Mouse (Mus musculus): ENCODE measurements at regions not wholly inside any gene's neighbourhood (a gene's known extent, or its start where the extent isn't known, plus 50 kb on each side); places are given as distances from the start of the nearest gene placed in this dataset.
A peak's percentile ranks its signal among the peaks of the same experiment; 100 is the strongest.
"Not testable (repeated sequence)": the region's sequence is repeated elsewhere in the genome, so short reads cannot be mapped to it uniquely, and the experiment has no call there.

DNA sequence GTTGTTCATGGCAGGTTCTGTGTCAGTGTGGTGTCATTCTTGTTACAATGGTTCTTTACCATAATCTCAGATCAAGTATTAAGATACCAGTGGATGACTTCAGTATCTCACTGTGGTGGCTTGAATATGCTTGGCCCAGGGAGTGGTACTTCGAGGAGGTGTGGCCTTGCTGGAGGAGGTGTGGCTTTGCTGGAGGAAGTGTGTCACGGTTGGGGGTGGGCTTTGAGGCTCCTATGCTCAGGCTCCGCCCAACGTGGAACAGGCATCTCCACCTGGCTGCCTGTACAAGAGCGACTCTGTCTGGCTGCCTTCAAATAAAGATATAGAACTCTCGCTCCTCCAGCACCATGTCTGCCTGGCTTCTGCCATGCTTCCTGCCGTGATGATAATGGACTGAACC, 63.6 kb downstream of the Cd2 start:
- DNase-seq (ENCODE audit: low spot score in 2 of 2): no peak

DNA sequence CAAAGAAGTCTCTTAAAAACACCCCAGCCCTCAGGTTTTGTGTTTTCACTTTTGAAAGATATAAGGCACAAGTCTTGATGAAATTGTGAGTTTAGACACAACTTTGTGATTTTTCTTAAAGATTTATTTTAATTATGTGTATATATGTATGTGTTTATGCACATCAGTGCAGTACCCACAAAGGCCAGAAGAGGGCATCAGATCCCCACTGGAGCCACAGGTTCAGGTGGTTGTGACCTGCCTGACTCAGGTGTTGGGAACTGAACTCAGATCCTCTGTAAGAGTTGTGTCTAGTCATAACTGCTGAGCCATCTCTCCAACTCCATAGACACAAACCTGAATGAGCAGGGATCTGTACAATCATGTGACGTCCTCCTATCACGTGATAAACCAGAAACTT, 67.8 kb downstream of the Cd2 start:
- DNase-seq (ENCODE audit: low spot score in 2 of 2): no peak

DNA sequence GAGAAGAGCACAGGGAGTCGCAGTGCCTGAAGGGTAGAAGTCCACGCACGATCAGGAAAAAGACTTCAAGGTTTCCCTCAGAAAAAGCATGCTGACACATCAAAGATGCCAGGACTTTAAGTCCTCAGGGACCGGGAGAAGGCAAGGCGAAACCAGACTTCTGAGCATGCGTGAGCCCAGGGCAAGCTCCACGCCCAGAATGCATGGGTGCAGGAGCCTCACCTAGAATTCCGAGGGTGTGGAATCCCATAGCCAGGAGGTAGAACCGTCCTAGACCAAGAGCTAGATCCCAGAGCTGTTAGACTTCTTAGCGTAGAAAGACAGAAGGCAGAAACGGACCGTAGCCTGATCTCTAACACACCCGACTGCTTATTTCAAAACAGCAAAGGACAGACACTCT, 71.0 kb downstream of the Cd2 start:
- no peak for DNase-seq (ENCODE audit: low spot score in 2 of 2)

DNA sequence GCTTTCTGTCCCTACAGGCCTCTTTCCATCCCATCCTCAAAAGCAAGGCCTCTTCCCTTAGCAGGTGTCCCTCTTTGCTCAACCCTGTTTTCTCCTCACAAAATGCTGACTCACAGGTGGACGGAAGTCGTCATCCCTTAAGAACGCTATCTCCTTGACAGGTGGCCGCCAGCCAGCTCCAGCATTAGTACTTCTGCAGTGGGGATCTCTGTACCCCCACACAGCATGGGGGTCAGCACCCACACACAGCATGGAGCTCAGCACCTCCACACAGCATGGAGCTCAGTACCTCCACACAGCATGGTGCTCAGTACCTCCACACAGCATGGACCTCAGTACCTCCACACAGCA, 74.6 kb downstream of the Cd2 start:
- DNase-seq (ENCODE audit: low spot score in 2 of 2): no peak

DNA sequence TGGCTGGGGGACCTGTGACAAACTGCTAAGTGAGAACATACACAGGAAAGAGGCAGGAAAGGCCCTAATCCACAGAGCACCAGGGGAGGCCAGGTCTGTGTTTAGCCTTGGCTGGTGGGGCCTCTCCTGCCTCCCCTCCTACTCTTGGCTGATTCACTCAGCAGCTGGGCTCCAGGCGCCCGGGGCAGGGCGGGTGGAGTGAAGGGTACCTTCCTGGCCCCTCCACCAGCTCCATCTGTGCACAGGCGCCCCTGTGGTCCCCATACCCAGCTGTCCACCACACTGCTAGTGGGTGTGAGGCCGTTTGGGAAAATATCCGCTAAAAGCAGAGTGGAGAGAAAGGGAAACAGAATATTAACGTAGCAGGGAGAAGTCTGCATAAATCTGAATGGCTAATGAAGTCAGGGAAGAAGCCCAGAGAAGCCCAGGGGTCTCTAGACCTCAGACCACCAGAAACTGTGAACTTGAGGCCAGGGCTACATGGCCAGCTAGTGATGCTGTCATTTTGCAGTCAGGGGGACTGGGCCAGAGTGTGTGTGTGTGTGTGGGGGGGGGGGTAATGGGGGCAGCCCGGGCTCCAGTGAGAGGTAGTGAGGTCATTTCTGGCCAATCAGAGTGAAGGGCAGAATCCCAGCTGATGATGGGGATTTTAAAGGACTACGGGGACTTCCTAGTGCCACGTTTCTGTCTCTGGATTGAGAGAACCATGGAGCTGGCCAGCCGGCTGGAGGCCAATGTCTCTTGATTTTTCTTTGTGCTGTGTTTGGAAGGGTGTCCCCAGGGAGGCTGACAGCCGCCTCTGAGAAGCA, 75.1 kb downstream of the Cd2 start:
- no peak for DNase-seq (ENCODE audit: low spot score in 2 of 2)

DNA sequence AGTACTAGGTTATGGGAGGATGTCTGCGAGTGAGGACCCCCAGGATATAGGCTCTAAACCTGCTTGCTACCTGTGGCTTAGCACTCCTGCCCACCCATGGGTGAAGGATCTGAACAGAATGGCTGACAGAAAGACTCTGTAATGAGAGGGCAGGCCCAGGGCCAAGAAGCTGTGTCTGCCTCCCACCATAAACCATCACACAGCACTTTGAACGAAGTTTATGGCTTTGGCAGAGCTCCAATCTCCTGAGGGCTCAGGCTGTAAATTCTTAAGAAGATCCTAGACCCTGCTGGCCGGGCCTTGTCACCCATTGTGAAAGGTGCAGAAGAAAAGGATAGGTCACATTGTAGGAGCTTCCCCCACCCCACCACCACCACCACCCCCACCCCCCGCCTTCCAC, 75.8 kb downstream of the Cd2 start:
- no peak for DNase-seq (ENCODE audit: low spot score in 2 of 2)

DNA sequence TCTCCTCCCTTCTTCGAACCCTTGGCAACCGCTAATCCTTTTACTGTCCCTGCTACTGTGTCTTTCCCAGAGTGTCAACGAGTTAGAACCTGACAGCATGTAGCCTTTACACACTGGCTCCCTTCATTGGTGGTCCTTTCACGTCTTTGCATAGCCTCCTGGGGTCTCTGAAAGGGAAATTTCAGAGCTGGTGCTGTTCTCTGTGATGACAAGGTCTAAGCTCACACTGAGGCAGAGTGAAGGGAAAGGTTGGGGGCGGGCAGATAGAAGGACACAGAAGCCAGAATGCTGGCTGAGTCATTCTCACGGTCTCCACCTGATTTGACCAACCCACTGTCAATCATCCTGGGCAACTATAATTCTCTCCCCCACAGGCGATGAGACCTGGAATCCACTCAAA, 78.2 kb downstream of the Cd2 start:
- no peak for DNase-seq (ENCODE audit: low spot score in 2 of 2)

DNA sequence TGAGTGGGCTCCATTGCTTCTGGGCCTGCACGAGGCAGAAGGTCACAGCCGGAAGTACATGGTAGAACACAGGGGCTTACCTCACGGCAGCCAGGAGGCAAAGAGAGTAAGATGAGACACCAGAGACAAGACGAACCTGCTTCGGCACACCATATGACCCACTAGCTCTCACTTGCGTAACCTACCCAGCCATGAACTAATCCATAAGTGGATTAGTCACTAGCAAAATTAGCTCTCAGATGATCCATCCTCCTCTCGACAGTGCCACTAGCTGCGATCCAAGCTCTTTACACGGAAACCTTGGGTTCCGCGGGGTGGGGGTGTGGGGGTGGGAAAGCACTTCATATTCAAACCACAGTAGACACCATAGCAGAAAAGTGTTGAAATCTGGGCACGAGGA, 79.0 kb downstream of the Cd2 start:
- DNase-seq (ENCODE audit: low spot score in 2 of 2): no peak

DNA sequence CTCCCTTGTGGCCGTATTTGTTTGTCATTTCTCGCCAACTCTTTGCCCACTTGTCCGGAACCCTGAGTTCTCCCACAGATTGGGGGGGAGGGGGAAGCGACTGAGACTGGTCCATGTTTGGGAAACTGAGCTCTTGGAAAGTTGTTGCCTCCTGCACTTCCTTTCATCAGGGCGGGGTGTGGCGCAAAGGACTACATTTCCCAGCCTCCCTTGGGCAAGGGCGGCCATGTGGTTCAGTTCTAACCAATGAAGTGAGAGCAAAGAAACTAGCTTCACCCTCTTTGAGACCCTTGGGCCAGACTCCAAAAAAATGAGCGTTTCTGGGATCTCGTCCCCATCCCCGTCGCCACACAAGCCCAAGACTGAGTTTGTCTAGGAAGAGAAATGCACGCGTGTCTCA, 81.6 kb downstream of the Cd2 start:
- not testable (repeated sequence) for DNase-seq (ENCODE audit: low spot score in 2 of 2)

DNA sequence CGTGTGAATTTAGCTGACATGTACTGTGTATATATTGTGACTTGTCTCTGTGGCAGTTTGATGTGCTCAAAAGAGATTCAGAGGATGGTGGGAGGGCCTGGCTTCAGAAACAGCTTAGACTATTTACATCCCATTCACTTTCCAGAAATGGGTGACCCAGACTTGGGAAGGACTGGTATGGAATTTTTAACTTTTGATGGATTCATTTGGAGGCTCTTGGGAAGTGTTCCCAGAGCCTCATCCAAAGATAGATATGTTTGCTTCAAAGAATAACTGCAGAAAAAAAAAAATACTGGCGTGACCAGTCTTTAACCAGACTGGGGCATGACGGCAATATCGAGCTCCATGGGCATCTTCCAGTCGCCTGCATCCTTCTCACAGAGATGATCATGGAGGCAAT, 84.6 kb upstream of the Ptgfrn start:
- peak in 1 of 2 experiments; percentile 11 for DNase-seq (ENCODE audit: low spot score in 2 of 2)

DNA sequence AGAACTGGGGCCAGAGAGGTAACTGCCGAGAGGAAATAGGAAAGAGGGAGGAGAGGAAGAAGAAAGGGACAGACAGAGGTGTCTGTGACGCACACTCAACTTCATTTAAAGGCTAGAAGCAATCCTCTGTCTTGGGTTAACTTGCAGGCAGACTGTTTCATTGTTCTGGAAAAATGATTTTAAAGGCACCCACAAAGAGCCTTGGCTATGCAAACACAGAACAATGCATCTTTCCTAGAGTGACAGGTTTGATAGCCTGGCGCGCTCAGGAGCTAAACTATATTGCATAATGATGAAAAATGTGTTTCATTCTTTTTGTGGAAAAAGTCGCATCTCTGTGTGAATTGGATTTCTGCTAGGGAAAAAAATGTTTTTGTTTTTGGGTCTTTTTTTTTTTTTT, 84.2 kb upstream of the Ptgfrn start:
- no peak for DNase-seq (ENCODE audit: low spot score in 2 of 2)

DNA sequence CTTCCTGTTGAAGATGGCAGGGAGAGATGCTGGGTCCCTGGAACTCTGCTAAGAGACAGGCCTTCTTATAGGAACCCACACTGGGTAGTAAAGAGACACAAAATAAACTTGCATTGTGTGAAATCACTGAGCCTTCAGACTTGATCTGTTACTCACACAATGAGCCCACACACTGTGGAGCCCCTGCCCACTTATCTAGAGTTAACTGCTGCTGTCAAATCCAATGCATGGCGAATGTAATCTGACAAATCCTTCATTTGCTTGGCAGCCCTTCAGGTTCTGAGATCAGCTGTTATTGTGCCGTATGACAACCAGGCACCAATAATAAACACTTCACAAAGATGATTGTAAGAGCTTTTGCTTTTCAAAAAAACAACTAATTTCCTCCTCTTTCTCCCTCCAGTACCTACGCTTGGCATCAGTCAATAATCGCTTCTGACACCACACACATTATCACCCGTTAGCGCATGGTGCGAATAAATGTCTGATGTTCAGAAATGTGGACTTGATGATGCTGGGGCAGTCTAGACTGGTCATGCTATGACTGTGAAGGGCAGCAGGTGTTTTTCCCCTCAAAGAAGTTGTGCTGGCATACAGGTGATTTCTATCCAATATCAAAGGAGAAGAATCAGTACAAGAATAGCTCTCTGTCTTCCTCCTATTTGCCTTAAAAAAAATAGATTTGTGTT, 81.4 kb upstream of the Ptgfrn start:
- DNase-seq (ENCODE audit: low spot score in 2 of 2): peak in 1 of 2 experiments; percentile 23

DNA sequence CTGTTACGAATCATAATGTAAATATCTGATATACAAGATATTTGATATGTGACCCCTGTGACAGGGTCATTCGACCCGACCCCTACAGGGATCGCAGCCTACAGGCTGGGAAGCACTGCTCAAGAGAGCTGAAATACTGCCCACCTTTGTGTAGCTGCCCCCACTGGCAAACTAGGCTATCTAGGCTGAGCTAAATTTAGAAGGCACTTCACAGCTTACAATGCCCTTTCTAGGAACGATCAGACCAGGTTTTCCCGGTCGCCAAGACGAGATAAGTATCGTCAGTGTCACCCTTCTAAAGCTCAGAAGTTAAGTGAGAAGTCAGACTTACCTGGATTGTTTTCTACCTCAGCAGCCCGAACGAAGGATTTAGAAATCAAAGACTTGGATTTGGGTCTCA, 71.9 kb upstream of the Ptgfrn start:
- DNase-seq (ENCODE audit: low spot score in 2 of 2): no peak

DNA sequence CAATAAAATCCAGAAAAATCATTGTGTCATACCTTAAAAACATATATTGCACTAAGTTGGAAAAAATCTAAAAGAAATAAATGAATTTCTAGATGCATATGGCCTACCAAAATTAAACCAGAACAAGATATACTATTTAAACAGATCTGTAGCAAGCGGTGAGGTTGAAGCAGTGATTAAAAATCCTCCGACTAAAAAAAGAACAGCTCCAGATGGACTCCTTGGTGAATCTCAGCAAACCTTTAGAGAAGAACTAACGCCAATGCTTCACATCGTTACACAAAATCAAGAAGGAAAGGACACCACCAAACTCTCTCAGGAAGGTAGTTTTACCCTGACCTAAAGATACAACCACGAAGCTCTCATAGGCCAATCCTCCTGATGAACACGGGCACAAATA, 63.9 kb upstream of the Ptgfrn start:
- peak in 1 of 2 experiments; percentile 10 for DNase-seq (ENCODE audit: low spot score in 2 of 2)

DNA sequence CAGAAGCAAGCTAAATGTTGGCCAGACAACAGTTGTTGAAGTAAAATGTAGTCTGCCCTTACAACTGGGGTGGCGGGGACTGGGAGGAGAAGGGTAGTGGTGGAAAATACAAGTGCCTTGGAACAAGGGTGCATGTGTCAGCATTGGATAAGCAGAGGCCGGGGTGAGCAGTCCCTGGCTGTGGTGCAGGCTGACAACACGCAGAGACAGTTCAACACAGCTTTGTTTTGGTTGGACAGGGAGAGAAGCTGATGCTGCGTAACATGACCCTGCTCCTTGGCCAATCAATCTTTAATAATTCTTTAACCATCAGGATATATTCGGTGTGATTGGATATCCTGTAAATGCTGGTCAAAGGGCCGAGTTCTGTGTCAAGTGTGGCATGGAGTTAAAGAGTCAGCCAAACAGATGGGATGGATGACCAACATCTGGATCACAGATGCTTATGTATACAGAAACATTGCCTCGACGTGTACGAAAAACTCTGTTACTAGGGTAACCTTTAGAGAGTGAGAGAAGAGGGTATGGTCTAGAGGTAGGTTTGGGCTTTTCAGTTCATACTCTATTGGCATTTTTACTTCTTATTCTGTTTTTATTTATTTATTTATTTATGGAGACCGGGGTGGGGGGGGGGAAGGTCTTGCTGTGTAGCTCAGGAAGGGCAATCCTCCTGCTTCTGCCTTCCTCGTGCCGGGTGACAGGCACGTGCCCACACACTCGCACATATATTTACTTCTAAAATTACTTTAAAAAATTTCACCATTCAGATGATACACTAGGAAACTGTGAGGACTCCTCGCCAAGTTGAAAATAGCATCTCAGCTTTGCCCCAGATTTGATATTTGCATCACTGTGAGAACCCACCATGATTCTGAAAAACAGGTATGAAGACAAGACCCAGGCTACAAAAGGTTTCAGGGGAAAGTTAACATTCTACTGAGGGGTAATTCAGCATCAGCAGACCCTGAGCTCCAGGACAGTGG, 60.2 kb upstream of the Ptgfrn start:
- peak in 1 of 2 experiments; percentile 17 for DNase-seq (ENCODE audit: low spot score in 2 of 2)

DNA sequence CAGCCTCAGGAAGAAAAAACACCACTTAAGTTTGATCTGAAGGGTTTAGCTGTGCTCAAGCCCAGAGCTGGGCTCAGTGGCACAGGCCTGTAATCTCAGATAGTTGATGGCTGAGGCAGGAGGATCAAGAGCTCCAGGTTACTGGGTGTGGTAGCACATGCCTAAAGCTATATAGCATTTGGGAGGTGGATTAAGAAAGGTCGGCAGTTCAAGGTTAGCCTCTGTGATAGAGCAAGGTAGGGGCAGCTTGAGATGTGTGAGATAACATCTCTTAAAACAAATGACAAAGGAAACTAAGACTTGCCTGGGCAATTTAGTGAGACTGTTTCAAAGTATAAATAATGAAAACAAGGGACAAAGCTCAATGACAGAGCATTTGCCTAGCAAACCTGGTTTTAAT, 56.9 kb upstream of the Ptgfrn start:
- DNase-seq (ENCODE audit: low spot score in 2 of 2): no peak

DNA sequence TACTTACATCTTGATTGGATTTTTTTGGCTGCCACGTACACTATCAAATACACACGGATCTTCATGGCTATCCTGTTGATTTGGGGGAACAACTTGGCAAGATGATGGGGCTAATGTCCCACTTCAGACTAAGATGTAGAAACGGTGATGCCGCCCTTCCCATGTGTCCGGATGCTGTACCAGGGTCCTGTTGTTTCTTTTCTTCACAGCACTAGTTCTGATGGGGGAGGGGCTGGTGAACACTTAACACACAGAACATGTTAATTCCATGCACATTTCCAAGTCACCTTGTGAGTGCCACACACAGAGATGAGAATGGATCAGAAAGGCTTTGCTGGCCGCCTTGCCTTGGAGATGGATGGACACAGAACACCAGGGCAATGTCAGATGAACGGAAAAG, 56.5 kb upstream of the Ptgfrn start:
- no peak for DNase-seq (ENCODE audit: low spot score in 2 of 2)

DNA sequence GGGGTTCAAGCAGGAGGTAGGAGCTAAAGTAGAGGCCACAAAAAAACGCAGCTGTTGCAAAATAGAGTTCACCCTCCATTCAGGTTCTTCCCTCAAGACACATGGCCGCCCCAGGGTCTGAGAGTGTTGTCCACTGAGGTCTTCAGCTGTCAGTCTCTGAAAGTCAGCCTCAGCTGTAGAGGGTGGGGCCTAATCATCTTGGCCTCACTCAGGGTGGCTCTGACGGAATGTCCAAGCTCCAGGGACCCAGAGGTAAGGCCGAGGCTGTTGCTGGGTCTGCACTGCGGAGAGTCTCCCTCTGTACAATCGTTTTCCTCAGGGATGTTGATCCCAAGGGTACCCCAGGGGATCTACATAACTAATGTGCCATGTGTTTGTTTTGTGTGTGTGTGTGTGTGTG, 55.2 kb upstream of the Ptgfrn start:
- no peak for DNase-seq (ENCODE audit: low spot score in 2 of 2)

DNA sequence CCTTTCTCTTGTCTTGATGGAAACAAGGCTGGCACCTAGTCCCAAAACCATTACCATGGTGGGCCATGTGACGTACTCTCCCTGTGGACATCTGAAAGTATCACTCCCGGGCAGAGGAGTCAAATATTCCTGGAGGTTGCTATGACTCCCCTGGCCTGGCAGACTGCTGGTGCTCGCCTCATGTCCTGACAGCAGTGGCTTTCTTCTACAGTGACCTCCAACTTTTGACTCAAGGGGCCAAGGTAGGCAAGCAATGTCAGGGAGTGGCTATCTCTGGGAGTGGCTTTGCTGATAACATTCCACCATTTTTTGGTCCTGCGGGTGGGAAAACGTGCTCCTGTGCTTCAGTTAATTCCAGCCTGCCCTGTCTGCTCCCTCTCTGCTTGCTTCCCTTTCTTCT, 54.7 kb upstream of the Ptgfrn start:
- no peak for DNase-seq (ENCODE audit: low spot score in 2 of 2)

DNA sequence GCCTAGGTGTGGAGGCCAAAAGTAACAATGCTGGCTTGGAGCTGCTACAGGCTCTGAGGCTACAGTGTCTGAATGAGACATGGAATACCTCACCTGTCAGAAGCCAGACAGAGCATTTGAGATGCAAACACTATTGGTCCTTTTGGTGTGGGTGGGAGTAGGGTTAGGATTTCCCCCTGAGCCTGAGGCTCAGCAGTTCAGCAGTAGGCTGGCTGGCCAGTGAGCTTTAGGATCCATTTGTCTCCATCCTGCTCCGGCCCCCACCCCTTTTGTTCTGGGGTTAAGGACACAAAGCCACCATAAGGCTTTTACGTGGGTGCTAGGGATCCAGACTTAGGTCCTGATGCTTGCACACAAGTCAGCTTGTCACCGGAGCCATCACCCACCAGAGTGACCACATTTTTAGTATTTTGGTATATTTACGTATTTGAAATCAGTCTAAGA, 53.9 kb upstream of the Ptgfrn start:
- no peak for DNase-seq (ENCODE audit: low spot score in 2 of 2)

DNA sequence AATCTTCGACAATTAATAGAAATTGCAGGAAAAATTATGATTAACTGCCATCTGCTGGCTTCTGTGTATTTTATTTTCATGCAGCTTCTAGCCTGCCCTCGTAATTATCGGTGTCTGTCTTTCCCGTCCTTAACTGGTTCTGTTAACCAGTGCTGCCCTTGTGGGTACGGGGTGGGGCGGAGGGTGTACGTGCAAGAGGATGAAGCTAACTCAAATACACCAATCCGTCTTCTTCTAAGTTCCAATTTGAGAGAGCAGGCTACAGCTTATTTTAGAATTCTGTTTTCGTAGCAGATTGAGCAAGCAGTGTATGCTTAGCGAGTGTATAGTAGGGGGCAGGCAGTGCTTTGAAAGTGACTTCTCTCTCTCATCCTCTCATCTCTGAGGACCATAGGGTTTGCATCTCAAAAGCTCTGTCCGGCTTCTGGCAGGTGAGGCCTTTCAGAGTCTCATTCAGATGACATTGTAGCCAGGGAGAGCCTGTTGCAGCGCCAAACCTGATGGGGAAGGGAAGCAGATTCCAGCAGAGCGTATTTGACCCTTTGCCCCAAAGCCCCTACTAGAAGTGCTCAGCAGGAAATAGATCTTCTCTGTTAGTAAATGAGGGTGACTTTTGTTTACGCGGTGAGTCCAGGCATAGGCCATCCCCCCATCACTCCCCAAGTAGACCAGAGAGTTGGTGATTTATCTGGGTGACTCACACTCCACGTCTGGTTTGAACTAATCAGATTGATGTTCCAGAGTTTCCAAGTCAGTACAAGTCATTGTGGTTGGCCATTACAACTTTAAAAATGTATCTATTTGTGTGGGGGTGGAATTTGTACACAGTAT, 53.3 kb upstream of the Ptgfrn start:
- DNase-seq (ENCODE audit: low spot score in 2 of 2): no peak

Data from left cerebral cortex, adult 9 months (tissue).